Mouse (Mus musculus) CD8-positive naive resting alpha-beta T cell, adult 2 months (primary cell): ENCODE results near the gene Rnpepl1.

ENCODE experiments used
- DNase-seq, 2 experiments: peaks; one replicate each; pipeline ENCODE4 v3.0.0; 2022; ENCODE audit warnings: low read depth in 2 of 2, low spot score in 2 of 2

Gene Rnpepl1

GRCm38 (mm10) chr1:92910239-92910885 is at the start of gene Rnpepl1:
Gene Rnpepl1 (plus strand): TSS chr1:92910783.
- peak; percentile 56 to 59 for DNase-seq

GRCm38 (mm10) chr1:92861503-92861902 is 49.1 kb upstream of the Rnpepl1 start:
- no peak for DNase-seq

DNA sequence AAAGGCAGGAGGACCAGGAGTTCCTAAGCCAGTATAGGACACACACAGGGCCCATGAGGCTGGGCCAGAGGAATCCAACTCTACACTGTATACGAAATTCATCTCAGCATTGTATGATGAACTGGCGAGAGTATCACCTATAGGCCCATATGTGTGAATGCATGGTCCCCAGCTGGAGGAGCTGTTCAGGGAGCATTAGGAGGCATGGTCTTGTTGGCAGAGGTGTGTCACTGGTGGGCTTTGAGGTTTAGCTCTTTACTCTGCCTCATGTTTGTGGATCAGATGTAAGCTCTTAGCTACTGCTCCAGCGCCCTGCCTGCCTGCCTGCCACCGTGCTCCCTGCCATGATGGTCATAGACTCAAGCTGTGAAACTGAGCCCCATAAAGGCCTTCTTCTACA is 47.3 kb upstream of the Rnpepl1 start:
- no peak for DNase-seq

DNA sequence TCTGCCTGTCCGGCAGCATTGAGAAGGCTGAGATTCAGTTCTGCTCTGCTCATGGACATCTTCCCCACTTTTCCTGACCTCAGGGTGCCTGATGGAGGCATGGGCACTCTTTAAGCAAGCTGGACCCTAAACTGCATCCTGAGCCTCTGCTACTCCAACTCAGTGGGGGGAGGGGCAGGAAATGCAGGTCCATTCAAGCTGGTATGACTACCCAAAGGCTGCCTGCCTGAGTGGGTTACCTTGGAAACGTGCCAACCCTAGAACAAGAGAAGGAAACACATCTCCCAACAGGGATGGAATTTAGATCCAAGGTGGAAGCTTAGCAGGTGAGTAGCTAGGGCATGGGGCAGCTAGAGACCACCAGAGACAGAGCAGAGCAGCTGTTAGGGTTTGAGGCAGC is 44.4 kb upstream of the Rnpepl1 start:
- DNase-seq: no peak

GRCm38 (mm10) chr1:92869985-92870384 is 40.6 kb upstream of the Rnpepl1 start:
- no peak for DNase-seq

GRCm38 (mm10) chr1:92872666-92873065 is 37.9 kb upstream of the Rnpepl1 start:
- no peak for DNase-seq

GRCm38 (mm10) chr1:92874011-92874410 is 36.6 kb upstream of the Rnpepl1 start:
- DNase-seq: no peak

DNA sequence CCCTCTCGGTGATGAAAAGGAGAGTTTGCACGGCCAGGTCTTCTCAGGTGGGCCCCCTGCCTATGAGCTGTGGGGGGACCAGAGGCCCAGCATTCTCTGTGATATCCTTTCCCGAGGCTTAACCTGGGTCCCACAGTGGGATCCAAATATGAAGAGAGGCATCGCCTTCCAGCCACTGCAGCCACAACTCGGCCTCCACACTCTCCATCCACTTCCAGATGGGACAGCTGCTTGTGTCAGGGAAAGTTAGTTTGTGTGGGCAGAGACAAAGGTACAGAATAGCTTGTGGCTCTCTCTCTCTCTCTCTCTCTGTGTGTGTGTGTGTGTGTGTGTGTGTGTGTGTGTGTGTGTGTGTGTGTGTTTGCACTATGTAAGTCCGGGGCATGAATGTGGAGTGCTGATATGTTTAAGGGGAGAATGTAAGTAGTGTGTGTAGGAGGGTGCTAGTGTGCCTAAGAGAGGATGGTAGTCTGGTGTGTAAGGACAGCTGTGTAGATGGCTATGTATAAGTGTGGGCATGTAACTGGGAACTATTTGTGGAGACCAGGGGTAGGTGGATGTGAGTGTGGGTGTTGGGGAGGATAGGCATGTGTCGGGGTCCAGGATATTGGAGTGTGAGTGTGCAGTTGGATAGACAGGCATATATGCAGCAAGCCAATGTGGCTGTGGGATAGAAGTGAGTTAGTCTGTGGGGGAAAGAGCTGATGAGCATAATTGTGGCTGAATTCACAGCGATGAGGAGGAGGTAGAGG is 35.0 kb upstream of the Rnpepl1 start:
- DNase-seq: no peak

- DNase-seq: no peak
Measured at GRCm38 (mm10) chr1:92877431-92877978, 33.1 kb upstream of the Rnpepl1 start.

DNA sequence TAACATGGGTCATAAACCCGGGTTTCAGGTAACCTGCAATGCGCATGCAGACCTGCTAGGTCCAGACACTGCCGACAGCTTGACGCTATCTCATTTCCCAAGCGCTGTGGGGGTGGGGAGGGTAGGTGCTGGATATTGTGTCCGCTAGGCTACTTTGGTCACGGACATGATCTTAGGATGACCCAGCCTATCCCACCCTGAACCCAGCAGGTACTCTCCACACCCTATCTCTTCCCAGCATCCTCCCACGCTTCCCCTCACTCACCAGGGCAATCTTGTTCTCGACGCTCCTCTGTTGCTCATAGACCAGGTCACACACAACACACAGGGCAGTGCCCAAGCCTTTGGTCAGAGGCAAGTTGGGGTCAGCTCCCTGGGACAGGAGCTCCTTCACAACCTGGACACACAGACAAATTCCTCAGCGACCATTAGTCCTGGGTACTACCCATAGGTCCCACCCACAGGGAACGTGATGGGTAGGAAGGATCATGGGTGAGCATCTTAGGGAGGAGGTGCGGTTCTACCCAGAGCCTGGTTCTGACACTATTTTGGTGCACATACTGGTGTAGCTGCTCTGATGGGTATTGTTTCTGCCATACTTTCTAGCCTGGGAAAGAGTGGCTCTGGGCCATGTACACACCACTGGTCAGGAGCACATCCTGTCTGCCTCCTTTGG is 32.4 kb upstream of the Rnpepl1 start:
- no peak for DNase-seq

GRCm38 (mm10) chr1:92879266-92879665 is 31.3 kb upstream of the Rnpepl1 start:
- no peak for DNase-seq

DNA sequence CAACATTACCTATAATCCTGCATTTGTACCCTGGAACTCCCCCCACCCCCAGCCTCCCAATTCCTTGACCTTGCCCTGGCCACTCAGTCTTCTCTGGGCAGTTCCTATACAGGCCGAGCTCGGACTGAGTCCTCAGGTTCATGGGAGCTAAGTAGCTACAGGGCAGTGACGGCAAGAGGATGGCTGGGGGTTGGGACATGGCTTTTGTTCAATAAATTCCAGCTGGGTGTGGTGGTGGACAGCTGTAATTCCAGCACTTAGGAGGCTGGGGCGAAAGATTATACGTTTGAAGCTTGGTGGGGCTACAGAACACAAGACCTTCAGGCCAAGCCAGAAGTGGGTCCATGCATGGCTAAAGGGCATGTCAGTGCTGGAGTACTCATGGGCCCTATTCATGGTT is 30.5 kb upstream of the Rnpepl1 start:
- no peak for DNase-seq

GRCm38 (mm10) chr1:92881982-92882381 is 28.6 kb upstream of the Rnpepl1 start:
- no peak for DNase-seq

DNA sequence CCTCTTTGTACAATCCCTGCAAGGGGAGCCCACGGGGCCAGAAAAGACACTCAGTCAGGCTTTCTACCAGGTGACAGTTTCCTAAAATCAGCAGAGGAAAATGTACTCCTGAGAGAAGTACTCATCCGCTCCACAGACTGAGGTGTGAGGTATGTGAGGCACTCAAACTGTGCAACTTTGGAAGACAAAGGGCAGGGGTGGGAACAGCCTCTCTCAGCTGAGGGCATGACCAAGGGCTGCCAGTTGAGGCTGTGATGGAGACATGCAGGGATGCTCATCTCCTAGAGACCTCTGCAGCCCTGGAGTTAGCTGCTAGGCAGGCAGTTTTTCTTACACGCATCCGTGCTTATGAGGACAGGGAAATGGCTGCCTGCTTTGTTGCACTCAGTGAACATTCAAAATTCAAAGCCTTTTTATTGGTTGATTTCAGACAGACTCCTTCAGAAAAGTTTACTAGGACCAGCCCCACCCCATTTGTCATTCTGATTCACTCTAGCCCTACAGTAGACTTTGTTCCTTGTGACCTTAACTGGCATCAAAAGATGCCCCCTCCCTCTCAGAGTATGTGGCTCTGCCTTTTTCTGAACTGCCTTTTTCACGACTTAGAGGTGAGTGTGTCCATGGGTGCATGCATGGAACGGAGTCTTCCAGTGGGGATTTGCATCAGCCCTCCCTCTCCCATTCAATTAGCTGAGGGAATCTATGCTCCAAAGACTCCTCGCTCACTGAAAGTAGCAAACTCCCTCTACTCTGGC is 21.5 kb upstream of the Rnpepl1 start:
- DNase-seq: no peak

- no peak for DNase-seq
Measured at GRCm38 (mm10) chr1:92892791-92893190, 17.8 kb upstream of the Rnpepl1 start.

- no peak for DNase-seq
Measured at GRCm38 (mm10) chr1:92893896-92894295, 16.7 kb upstream of the Rnpepl1 start.

GRCm38 (mm10) chr1:92895089-92895488 is 15.5 kb upstream of the Rnpepl1 start:
- DNase-seq: peak; percentile 52 to 66

DNA sequence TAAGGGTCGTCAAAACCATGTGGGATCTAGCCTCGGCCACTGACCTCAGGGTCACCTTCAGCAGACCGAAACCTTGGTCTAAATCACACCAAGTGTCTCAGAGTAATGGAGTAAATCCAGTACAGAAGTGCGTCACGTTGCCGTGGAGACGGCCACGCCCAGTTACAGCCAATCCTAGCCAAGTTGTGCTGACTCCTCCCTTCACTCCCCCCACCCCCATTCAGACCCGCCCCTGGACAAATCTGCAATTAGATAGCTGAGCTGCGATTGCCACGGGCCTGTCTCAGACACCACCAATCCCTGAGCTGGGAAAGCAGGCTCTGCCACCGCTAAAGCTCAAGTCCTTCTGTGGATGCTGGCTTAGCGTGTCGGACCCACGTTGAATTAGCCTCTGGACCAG is 7.8 kb upstream of the Rnpepl1 start, which contains the start of gene Ankmy1:
Gene Ankmy1, minus strand, starts transcription at position 121 of the 400 bp plus-strand sequence.
- no peak for DNase-seq

DNA sequence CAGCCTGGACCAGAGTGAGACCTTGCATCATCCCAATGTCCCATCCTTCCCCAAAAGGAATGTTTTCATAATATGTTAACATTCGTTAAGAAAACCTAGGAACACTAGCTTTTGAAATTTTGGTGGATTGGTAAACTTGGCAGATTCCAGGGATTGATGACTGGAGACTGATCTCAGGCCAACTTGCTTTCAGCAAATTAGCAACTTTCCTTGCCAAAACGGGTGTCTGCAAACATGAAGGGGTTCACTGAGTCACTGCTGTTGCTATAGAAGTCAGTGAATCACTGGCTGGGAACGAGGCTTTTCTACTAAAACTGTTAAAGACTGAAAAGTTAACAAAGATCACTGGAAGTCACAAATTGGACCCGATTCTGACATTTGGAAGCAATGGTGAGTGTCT is 7.0 kb upstream of the Rnpepl1 start:
- no peak for DNase-seq

GRCm38 (mm10) chr1:92905703-92906310 is 4.8 kb upstream of the Rnpepl1 start:
- no peak for DNase-seq
